Mouse (Mus musculus): ENCODE data around the gene Hmgb1. TPM values are rescaled to one million over a fixed set of nuclear protein-coding genes. Genes with fewer than 3 reads are reported as not detected.

The Hmgb1 gene
- polyA plus RNA-seq (2012; rRNA removed), result 180 and 186 TPM in 2 replicates

GRCm38 (mm10) chr5:149184104-149184843 is at the start of gene Hmgb1, which contains the start of gene Uspl1:
Hmgb1 (minus strand) TSS chr5:149184489.
Uspl1 (plus strand) TSS chr5:149184350.
- under 1% methylated on average over 51 of the region's 59 CpGs for WGBS
- no peaks in the 10 kb centered on the region for H3K27me3 ChIP-seq (ENCODE audit: control insufficient read depth, insufficient read depth, low read length)
- TF ChIP-seq CTCF (IDR thresholded peaks at IDR 0.05; ENCODE audit: borderline replicate concordance, insufficient read depth, low read depth, low read length), result no peak
- peak; percentile 97 for TF ChIP-seq POLR2A (IDR thresholded peaks at IDR 0.05; ENCODE audit: borderline replicate concordance, insufficient read depth, low read length)

GRCm38 (mm10) chr5:149229619-149230339 is 45.5 kb upstream of the Hmgb1 start:
- Histone ChIP-seq H3K4me1 (ENCODE audit: control insufficient read depth, insufficient read depth, low read length) (no peaks in the 10 kb centered on the region), H3K4me3 (replicated peaks; ENCODE audit: insufficient read depth, low read depth, low read length) (peak overlapping the region; percentile 56), H3K27ac (ENCODE audit: insufficient read depth, low read length) (peak overlapping the region; percentile 57; the same call in 1 of the 2 replicates), H3K27me3 (ENCODE audit: control insufficient read depth, insufficient read depth, low read length) (no peaks in the 10 kb centered on the region)
- TF ChIP-seq POLR2A (IDR thresholded peaks at IDR 0.05; ENCODE audit: borderline replicate concordance, insufficient read depth, low read length) (no peak), CTCF (IDR thresholded peaks at IDR 0.05; ENCODE audit: borderline replicate concordance, insufficient read depth, low read depth, low read length) (no peak)
- 81% methylated on average over 18 of the region's 18 CpGs for WGBS
- DNase-seq, result peak in 1 of 2 experiments; percentile 27

More at GRCm38 (mm10) chr5:149184104-149184843, at the start of gene Hmgb1, which contains the start of gene Uspl1:
- Histone ChIP-seq H3K27ac (ENCODE audit: insufficient read depth, low read length) (peak within 1 kb of the TSS; percentile 96), H3K4me1 (ENCODE audit: control insufficient read depth, insufficient read depth, low read length) (no peaks in the 10 kb centered on the region), H3K4me3 (replicated peaks; ENCODE audit: insufficient read depth, low read depth, low read length) (peak within 1 kb of the TSS; percentile 90)
- DNase-seq, result peak; percentile 99

- DNase-seq, result peak; percentile 92 to 93
- H3K27me3 ChIP-seq (ENCODE audit: control insufficient read depth, insufficient read depth, low read length), result no peaks in the 10 kb centered on the region
- peak overlapping the region; percentile 56 for H3K4me3 ChIP-seq (replicated peaks; ENCODE audit: insufficient read depth, low read depth, low read length)
- 2% methylated on average over 55 of the region's 55 CpGs for WGBS
- TF ChIP-seq POLR2A (IDR thresholded peaks at IDR 0.05; ENCODE audit: borderline replicate concordance, insufficient read depth, low read length) (peak; percentile 36; the same call in 1 of the 2 replicates), CTCF (IDR thresholded peaks at IDR 0.05; ENCODE audit: borderline replicate concordance, insufficient read depth, low read depth, low read length) (no peak)
- no peaks in the 10 kb centered on the region for H3K4me1 ChIP-seq (ENCODE audit: control insufficient read depth, insufficient read depth, low read length)
- peak overlapping the region; percentile 57 for H3K27ac ChIP-seq (ENCODE audit: insufficient read depth, low read length)
These were observed 44.7 kb upstream of the Hmgb1 start for GRCm38 (mm10) chr5:149228700-149229618.

- Histone ChIP-seq H3K4me1 (ENCODE audit: control insufficient read depth, insufficient read depth, low read length) (no peaks in the 10 kb centered on the region), H3K27me3 (ENCODE audit: control insufficient read depth, insufficient read depth, low read length) (no peaks in the 10 kb centered on the region), H3K4me3 (replicated peaks; ENCODE audit: insufficient read depth, low read depth, low read length) (no peak overlapping the region), H3K27ac (ENCODE audit: insufficient read depth, low read length) (no peak overlapping the region)
- no peak for TF ChIP-seq CTCF (IDR thresholded peaks at IDR 0.05; ENCODE audit: borderline replicate concordance, insufficient read depth, low read depth, low read length)
- no peak for TF ChIP-seq POLR2A (IDR thresholded peaks at IDR 0.05; ENCODE audit: borderline replicate concordance, insufficient read depth, low read length)
- DNase-seq, result no peak
- WGBS, result 10% methylated on average over 7 of the region's 7 CpGs
These were observed 40.4 kb upstream of the Hmgb1 start for GRCm38 (mm10) chr5:149224666-149225065.

- no peak for TF ChIP-seq POLR2A (IDR thresholded peaks at IDR 0.05; ENCODE audit: borderline replicate concordance, insufficient read depth, low read length)
- no peak for TF ChIP-seq CTCF (IDR thresholded peaks at IDR 0.05; ENCODE audit: borderline replicate concordance, insufficient read depth, low read depth, low read length)
- DNase-seq, result no peak
- Histone ChIP-seq H3K27ac (ENCODE audit: insufficient read depth, low read length) (no peak overlapping the region), H3K4me1 (ENCODE audit: control insufficient read depth, insufficient read depth, low read length) (no peaks in the 10 kb centered on the region), H3K4me3 (replicated peaks; ENCODE audit: insufficient read depth, low read depth, low read length) (no peak overlapping the region), H3K27me3 (ENCODE audit: control insufficient read depth, insufficient read depth, low read length) (no peaks in the 10 kb centered on the region)
- 88% methylated on average over 4 of the region's 4 CpGs for WGBS
These were observed 37.1 kb upstream of the Hmgb1 start for GRCm38 (mm10) chr5:149221355-149221754.

- TF ChIP-seq POLR2A (IDR thresholded peaks at IDR 0.05; ENCODE audit: borderline replicate concordance, insufficient read depth, low read length) (no peak), CTCF (IDR thresholded peaks at IDR 0.05; ENCODE audit: borderline replicate concordance, insufficient read depth, low read depth, low read length) (no peak)
- H3K27ac ChIP-seq (ENCODE audit: insufficient read depth, low read length), result no peak overlapping the region
- no peak overlapping the region for H3K4me3 ChIP-seq (replicated peaks; ENCODE audit: insufficient read depth, low read depth, low read length)
- WGBS, result 91% methylated on average over 3 of the region's 3 CpGs
- H3K27me3 ChIP-seq (ENCODE audit: control insufficient read depth, insufficient read depth, low read length), result no peaks in the 10 kb centered on the region
- H3K4me1 ChIP-seq (ENCODE audit: control insufficient read depth, insufficient read depth, low read length), result no peaks in the 10 kb centered on the region
- DNase-seq, result no peak
These were observed 35.2 kb upstream of the Hmgb1 start for GRCm38 (mm10) chr5:149219493-149219892.
